Mouse (Mus musculus): ENCODE data around the gene Glis3.

Glis3 gene

DNA sequence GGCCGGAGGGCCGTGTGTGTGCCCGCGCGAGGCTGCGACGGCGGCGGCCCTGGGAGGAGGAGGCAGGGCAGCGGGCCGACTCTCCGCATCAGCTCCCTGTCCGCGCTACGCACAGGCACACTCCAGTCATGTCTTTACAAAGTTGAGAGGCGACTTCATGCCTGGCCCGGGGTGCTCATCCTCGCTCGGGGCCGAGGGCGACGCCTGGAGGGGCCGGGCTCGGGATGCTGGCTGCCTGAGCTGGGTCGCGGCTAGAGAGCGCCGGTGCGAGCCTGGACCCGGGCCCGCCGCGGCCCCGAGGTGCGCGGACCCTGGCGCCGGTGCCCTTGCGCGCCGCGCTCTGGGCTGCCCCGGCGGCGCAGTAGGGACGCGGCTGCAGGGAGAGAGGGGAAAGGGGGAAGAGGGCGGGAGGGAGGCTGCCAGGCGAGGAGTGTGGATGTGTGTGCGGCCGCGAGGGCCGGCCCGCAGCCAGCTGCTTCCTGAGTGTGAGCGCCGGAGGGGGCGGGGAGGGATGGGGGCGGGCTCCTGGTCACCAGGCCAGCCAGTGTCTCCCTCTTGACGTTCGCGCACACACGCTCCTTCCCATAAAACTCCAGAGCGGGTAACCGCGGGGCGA is at the start of gene Glis3:
Gene Glis3, minus strand, starts transcription at position 302 of the 616 bp plus-strand sequence.
- peak; percentile 70 for DNase-seq

DNA sequence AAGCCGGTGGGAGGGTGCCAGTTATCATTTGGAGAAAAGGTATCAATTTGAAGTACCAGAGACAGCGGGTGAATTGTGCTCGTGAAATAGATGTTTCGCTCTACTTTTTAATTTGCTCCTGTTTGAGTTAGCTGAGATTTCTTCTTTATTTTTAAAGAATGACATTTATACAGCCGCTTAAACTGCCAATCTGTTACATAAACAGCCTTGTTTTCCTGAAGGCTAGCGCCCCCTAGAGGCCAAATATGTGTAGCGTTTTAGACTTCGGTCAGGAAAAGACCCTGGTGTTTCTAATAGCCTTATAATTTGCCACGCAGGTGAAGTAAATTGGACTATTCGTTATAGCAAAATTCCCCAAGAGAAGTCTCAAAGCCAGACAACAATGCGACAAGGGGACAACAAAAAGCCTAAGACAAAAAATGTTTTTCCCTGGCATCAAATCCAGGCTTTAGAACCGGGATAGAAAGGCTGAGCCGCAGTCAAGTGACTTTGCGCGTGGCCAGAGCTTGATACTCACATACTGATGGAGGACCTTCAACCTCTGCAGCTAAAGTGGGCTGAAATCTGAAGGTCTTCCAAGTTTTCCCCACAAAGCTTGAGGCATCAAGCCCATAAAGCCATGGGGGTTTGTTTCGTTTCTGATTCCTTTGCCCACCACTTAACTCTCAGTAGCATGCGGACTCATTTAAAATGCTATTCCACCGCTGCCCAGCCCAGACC is 46.4 kb upstream of the Glis3 start:
- DNase-seq: peak; percentile 86

DNA sequence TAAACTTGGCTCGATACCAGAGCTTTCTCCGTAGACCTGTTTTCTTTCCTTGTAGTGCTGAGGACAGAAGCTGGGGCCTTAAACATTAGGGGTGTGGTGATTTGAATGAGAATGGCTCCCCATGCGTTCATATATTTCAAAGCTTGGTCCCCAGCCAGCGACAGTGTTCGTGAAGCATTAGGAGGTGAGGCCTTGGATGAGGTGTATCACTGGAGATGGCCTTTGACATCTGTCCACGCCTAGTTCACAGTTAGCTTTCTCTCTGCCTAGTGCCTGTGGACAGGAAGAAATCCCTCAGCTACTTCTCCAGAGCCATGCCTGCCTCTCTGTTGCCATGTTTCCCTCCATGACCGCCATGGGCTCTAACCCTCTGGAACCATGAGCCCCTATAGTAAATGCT is 44.8 kb upstream of the Glis3 start:
- DNase-seq: no peak

DNA sequence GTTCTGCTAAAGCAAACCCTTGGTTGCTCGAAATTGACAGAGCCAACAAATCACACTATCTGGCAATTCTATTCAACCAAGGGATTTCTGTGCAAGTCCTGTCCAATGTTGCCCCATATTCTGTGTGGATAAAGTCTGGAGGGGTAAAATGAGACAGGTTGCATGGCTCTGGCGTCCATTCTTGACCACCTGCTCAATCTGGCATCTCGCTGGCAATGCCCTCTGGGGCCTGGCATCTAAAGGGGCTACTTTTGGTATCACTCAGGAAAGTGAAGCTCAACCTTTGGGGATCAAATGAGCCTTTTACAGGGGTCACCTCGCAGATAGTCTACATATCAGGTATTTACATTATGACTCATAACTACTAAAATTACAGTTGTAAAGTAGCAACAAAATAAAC is 42.7 kb upstream of the Glis3 start:
- DNase-seq: no peak

DNA sequence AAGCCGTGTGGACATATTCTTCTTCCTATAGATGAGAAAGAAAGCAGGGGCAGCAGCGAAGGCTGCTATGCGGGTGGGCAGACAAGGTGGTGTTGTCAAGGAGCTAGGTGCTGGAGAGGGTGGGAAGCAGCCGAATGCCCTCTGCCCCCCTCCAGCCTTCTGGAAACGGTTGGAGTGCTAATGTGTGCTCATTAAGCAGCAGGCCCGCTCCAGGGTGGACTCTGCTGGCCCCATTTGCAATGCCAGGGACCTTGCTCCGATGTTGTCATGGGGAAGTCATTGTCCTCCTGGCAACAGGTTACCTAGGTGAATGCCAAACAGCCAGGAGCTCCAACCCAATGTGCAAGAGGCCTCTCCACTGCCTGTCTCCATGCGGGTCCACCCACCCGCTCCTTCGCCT is 42.0 kb upstream of the Glis3 start:
- DNase-seq: no peak

DNA sequence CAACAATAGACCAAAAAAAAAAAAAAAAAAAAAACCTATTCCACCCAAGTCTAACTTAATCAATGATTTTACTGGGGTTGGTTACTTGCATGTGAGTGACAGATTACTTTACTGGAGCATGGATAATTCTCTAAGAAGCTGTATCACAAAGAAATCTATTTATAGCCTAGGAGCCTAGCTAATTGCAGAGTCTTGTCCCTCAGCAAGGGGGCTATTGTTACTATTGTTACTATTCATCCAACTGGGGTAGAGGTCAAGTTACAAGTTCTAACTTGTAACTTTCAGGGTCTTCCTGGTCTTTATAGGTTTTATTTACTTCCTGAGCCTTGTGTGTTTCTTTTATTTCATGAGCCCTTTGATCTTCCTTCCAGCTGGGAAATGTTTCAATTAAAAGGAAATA is 40.1 kb upstream of the Glis3 start:
- no peak for DNase-seq

DNA sequence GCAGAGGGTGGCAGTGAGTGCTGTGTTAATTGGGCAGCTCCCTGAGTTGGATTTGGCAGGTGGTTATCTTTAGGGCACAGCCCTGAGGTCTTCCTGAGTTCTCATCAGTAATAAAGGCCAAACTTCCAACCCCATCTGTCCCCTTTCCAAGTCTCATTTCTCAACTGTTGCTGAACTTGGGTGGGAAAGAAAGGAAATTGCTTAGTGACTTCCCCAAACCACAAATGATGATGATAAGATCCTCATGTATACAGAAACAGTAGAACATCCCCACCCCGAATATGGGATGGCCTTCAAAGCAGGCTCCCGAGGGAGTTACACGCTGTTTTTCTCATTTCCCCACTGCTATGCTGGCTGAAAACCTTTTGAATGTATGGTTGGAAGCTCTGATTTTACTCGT is 34.8 kb upstream of the Glis3 start:
- peak; percentile 40 for DNase-seq

DNA sequence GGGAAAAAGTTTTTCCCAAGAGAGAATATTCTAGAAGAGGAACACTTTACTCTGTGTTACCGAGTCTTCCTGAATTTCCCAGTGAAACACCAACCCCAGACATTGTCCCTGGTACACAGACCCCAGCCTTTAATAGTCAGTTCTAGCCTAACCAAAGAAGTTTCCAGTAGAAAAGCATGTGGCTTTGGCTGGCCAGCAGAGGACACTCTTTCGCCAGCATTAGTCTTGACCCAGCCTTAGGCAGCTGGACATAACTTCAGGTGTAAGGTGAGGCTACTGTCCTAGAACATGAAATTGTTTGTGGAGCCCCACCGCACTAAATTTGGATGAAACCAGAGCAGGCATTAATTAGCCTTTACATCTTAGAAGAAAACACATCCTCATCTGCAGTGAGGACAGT is 17.8 kb upstream of the Glis3 start:
- DNase-seq: no peak

DNA sequence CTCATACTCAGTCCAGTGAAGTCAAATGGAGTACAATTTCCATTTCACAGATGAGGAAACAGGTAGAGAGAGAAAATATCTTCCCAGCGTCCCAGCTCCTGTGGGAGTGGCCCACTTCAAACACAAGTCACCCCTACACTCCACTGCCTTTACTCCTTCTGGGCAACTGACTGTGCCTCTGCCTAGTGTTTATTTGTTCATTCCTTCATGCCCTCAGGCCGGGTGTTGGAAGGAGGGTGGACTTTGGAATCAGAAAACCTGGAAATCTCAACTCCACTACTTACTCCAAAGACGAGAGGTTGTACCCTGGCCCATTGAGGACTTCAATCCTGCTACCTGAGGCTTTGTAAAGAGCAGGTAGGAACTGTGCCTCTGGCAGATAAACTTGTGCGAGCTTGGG is 6.5 kb upstream of the Glis3 start:
- no peak for DNase-seq

DNA sequence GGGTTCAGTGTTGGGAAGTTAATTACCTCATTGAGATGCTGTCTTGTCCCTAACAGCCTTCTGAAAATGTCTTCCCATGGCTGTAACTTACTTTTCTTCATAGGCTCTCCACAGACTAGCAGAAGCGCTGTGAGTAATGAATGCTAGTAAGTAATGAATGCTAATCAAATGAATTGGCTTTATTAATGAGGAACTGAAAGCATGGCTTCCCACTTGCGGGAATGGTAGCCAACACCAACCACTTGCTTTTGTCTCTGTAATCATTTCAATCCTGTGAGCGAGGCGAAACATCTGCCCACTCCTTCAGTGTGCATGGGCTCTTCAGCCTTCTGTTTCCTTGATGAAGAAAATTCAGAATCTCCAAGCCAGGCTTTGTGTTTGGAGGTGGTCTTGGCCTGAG is 5.6 kb upstream of the Glis3 start:
- no peak for DNase-seq

DNA sequence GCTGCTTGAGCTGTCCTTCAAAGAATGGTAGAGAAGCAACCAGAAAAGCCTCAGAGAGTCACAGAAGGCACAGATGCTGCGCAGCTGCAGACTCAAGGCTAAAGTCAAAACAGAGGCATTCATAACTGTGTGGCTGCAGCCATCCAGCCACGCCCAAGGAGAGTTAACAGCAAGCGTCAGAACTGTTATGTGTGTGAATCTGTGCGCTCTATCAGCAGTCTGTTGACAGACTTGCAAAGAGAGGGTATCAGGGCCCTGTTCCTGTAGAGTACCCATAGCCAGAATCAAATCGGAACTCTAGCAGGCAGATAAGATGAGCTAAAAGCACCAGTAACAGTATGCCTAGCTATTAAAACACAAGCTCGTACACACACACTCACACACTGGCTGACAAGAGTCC is 4.5 kb upstream of the Glis3 start:
- no peak for DNase-seq

DNA sequence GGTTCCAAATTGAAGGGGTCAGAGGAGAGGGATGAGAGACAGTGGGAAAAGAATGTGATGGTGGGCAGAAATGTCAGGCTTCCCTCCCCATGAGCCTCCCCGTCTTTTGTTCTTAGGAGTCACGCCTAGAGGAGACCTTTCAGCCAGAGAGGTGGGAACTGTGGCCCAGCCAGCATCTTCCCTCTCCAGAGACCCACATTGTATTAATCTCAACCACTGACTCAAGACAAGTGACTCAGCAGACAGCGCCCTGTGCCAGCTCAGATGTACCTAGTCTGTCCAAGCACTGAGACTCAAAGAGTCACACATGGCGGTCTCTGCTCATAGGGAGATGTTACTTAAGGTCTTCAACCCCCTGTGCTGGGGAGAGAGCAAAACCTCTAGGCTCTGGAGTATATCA is 3.5 kb upstream of the Glis3 start:
- DNase-seq: no peak

DNA sequence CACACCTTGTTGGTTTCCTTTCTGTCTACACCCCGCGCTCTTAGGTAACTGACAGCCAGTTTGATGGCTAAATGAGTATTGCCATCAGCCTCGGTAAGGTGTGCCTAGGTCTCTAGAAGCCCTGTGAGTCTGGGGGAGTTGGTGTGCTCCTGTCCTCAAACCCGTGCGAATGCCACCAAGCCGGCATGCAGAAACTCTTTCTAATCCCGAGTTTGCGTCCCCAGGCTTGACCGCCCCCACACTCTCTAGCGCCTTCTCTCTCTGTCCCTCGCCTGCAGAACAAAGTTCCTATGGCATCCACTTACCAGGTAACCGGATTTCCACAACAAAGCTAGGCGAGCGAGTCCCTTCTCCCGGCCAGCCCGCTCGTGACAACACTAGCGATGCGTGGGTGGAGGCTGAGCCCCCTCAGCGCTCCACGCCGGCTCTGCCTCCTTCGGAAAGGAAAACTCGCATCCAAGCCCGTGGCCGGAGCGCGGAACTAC is 544 bp downstream of the Glis3 start:
- no peak for DNase-seq

DNA sequence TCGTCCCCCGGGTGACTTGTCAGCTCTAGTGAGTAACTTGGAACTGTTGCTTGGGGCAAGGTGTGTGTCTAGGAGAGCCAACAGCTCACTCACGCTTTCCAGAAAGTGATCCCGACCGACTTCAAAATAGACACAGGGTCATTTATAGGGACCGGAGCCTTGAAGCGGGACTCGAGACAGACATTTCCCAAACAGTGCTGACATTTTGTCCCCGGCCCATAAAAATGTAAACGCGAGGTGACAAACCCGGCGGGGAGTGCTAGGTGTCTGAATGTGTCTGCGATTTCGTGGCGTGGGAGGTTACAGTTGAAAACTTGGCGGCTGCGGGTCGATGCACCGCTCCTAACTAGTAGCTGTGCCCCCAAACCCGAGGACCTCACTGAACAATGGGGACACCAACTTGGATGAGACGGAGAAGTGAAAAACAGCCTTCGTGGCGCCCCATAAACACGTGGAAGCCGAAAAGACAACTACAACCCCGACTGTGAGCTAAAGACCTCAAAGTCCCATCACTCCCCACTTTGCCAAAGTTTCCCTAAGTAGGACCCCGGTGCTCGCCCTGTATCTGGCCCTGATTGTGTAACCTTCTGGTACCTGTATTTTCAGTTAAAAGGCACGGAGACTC is 1.1 kb downstream of the Glis3 start:
- no peak for DNase-seq

DNA sequence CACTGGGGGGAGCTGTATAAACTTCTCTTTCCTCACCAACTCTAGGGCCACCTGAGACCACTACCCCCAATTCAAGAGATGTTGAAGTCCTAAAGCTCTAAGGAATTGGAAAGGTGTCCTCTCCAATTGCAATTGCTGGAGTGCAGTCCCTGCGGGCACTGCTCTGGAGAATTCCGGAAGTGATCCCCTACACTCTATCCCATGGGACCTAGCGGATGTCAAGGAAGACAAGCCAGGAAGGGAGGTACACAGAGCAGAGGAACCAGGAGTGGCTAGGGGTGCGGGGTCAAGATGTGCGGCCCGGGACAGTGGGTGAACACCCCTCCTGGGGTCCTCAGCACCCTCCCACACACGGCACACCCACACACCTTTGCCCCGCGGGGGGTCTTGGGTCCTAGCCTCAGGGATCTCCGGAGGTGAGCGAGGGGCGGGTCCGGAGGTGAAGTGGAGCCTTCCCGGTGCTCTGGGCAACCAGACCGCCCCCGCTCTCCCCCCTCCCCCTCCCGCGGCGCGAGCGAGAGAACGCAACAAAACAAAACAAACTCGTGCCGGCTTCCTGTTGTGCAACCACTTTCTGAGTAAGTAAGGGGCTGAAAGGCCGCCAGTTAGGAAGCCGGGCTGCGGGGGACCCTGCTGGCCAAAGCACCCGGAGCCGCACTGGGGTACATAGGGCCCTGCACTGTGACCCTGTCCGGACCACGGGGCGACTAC is 2.0 kb downstream of the Glis3 start:
- DNase-seq: peak; percentile 71

DNA sequence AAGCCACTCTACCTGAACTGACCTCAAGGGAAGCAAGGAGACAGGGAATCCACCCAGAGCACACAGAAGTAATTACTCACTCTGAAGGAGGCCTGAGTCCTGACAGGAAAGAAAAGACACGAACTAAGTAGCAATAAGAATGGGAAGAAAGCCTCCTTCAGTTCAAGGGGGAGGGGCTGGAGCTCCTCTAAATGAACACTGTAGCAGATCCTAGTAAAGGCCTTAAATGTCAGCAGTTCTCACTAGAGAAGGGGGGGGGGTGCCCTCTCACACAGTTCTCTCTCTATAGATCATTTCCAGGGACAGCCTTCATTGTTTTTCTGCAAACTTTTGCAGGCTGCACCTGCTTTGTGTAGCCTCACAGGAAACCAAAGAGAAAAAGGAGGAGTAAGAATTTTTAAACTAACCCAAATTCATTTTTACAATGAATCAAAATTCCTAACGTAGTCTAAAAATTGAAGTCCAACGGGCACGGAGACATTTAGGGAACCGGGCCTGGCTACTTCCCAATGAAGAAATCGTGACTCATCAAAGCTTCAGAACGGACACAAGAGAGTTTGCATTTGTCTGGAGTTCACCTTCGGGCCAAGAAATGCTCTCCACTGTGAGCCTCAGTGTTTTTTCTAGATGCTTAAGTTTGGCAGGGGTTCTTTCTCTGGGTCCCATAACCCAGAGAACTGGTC is 2.7 kb downstream of the Glis3 start:
- peak; percentile 44 for DNase-seq

DNA sequence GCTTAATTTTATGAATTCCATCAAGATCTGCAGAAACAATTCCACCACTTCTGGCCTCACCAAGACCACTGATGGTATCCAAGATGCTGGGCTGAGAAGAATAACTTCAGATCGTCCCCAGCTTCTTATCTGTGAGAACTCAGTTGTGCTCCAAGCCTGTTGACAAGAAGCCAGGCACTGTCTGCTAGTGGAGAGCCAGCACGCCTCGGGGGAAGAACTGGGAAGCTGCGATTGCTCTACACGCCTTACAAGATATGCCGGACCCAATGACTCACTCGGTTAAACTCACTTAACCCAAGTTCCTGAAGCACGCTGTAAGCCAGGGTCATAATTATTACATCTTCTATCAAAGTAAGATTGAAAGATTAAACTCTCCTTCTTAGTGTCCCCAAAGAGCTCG is 16.1 kb downstream of the Glis3 start:
- peak; percentile 22 for DNase-seq

DNA sequence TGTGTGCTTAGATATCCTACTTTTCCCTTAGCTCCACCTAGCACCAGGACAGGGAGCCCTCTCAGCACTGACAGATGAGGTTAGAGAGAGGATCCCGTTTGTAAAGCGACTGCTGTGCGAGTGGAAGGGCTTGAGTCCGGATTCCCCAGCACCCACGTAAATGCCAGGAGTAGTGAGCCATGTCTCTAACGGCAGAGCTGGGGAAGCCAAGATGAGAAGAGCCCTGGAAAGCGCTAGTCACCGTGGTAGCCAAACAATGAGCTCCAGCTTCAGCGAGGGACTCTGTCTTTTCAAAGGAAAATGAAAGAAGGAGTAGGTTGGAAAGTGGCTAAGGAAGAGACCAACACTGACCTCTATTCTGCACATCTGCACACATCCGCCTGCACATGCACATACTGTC is 16.7 kb downstream of the Glis3 start:
- no peak for DNase-seq

DNA sequence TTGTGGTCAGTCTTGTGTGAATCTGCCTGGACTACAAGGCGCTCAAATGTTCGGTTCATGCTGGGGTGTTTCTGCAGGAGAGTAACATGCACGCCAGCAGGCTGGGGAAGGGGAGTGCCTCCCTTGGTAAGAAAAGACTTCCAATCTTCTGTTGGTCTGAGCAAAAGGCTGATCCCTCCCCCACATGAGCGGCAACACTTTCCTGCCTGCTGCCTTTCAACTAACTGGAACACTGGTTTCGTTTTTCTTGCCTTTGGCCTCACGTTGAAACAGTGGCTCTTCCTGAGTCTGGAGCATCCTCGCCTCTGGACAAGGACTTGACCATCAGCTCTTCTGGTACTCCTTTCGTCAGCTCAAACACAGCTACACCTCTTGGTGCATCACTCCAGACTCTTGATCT is 17.4 kb downstream of the Glis3 start:
- no peak for DNase-seq

DNA sequence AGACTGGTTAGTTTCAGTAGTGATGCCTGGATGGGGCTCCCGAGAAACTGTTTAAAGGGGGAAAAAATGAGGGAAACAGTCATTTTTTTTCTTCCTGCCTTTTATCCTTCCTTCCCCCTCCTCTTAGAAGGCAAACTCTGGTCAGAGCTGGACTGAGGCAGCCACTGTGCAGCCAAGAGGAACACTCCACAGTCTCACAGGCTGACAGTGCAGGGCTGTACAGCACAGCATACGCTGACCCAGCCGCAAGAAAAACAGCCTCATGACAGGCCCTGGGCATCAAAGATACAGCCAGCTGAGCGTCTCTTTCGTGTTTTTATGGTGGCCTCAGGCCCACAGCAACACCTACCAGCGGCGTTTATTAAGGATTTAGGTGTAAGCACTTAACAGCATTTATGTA is 19.0 kb downstream of the Glis3 start:
- DNase-seq: no peak

DNA sequence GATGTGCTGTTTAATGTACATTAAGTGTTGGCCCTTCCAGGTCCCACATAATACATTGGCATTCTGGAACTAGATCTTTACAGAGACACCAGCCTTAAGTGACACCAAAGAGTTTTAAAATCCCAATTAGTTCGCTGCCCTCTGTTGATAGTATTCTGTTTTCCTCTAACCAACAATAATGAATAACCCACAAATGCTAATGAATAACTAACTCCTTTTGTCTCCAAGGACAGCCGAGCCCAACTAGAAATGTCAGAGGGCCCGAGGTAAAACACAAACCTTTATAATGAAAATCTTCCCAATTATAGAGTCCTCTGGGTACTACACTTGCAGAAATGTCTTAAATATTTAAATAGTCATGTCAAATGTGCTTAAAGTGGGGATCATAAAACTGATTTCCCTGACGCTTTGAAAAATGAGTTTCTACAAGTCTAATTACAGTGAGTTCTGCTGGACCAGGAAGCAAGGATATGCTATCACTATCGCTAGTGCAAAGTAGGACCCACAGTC is 22.1 kb downstream of the Glis3 start:
- DNase-seq: no peak

DNA sequence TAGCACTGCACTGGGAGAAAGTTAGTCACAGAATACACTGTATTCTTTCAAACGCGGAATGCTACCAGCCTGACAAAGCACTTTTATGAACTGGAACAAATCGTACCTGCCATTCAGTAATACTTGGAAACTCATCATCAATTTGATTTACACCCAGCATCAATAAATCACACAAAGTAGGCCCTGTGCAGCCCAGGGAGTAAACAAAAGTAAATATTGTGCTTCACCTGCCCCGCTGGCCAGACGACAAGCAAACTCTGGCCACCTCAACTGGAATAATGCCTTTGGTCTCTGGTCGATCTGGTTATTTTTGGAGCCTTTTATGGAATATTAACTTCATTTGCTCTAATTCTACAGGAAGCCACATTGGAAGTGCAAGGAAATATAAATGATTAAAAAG is 23.0 kb downstream of the Glis3 start:
- no peak for DNase-seq

DNA sequence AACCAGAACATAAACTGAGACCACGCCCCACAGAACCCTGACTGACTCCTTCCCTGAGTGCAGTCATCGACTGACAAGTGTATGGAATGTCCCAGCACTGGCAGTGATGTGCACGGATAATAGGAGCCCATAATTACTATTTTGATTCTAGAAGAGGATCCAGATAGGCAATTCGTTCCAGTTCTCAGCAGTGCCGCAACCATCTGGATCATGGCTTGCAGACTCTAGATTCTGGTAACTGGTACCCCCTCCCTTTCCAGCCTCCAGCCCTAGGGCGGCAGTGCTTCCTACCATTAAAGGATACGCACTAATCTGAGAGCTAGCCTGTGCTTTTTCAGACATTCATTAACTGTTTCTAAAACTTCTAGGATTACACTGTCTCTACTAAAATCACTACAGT is 24.7 kb downstream of the Glis3 start:
- no peak for DNase-seq
